8 mouse cellular contexts compared by ENCODE assay signal in genomic region chr6:131367101-131367500, GRCm38 (mm10). TPM values are rescaled to one million over a fixed set of nuclear protein-coding genes. Genes with fewer than 3 reads are reported as not detected.
A peak's percentile ranks its signal among the peaks of the same experiment; 100 is the strongest.
DNase-seq lines count a peak whose midpoint lies in the region; ATAC-seq and TF ChIP-seq lines count a peak whose summit lies in the region.

No protein-coding gene starts in this region.

- no peak for DNase-seq in gastrocnemius, adult 2 months
- no peak for DNase-seq in gastrocnemius, postnatal 36 days
- DNase-seq in right cerebral cortex, adult 2 months (ENCODE audit: low spot score in 2 of 2): peak; percentile 23 to 31
- no peak for DNase-seq in right cerebral cortex, postnatal 14 days
- DNase-seq in cerebellum, postnatal 14 days: peak; percentile 44 to 48
- DNase-seq in gastrocnemius, postnatal 10 days: no peak

- peaks cover 39% of the 10 kb centered on the region for H3K36me3 ChIP-seq in kidney, embryonic 16.5 days (ENCODE audit: insufficient read depth, low read length)
- H3K36me3 ChIP-seq in neural tube, embryonic 15.5 days: peaks cover 51% of the 10 kb centered on the region

- no peak overlapping the region for H3K4me2 ChIP-seq in kidney, embryonic 16.5 days (replicated peaks; ENCODE audit: low read depth, low read length)
- H3K4me2 ChIP-seq in neural tube, embryonic 15.5 days: no peak overlapping the region

- no peak overlapping the region for H3K27ac ChIP-seq in gastrocnemius, adult 2 months
- no peak overlapping the region for H3K27ac ChIP-seq in kidney, embryonic 16.5 days (ENCODE audit: low read length)
- no peak overlapping the region for H3K27ac ChIP-seq in neural tube, embryonic 15.5 days (replicated peaks)

- peak; percentile 46; the same call in 1 of the 2 replicates for ATAC-seq in kidney, embryonic 16.5 days (ENCODE audit: low FRiP score, low TSS enrichment)
- ATAC-seq in neural tube, embryonic 15.5 days (ENCODE audit: low FRiP score): peak; percentile 75; the same call in 1 of the 2 replicates

- intact Hi-C loops in gastrocnemius, adult 2 months (cut with DNase I): no loop called here
- intact Hi-C loops in gastrocnemius, postnatal 36 days (cut with DNase I): loop anchor here (2.0 kb wide), 1 partner anchor 56 kb away; no protein-coding TSS in a partner anchor

- no peaks in the 10 kb centered on the region for H3K27me3 ChIP-seq in kidney, embryonic 16.5 days (ENCODE audit: insufficient read depth, low read length)
- no peaks in the 10 kb centered on the region for H3K27me3 ChIP-seq in neural tube, embryonic 15.5 days (replicated peaks)

- no peaks in the 10 kb centered on the region for H3K9me3 ChIP-seq in kidney, embryonic 16.5 days (ENCODE audit: low read length)
- no peaks in the 10 kb centered on the region for H3K9me3 ChIP-seq in neural tube, embryonic 15.5 days (replicated peaks)

- H3K4me1 ChIP-seq in kidney, embryonic 16.5 days (ENCODE audit: insufficient read depth, low read length): peaks cover 9% of the 10 kb centered on the region
- no peaks in the 10 kb centered on the region for H3K4me1 ChIP-seq in neural tube, embryonic 15.5 days

- no peak overlapping the region for H3K9ac ChIP-seq in kidney, embryonic 16.5 days (replicated peaks; ENCODE audit: low read length)
- no peak overlapping the region for H3K9ac ChIP-seq in neural tube, embryonic 15.5 days (replicated peaks)

- 43% methylated on average over 4 of the region's 4 CpGs for WGBS in kidney, embryonic 16.5 days
- 45% methylated on average over 4 of the region's 4 CpGs for WGBS in neural tube, embryonic 15.5 days

- peak; percentile 69 for TF ChIP-seq CTCF in gastrocnemius, adult 2 months (IDR thresholded peaks at IDR 0.05)

- no peak overlapping the region for H3K4me3 ChIP-seq in gastrocnemius, adult 2 months
- no peak overlapping the region for H3K4me3 ChIP-seq in kidney, embryonic 16.5 days (ENCODE audit: low read length)
- no peak overlapping the region for H3K4me3 ChIP-seq in neural tube, embryonic 15.5 days (replicated peaks)

RNA-seq across cellular contexts. Expression of gene Styk1, which starts 13.7 kb away (rescaled TPM):
- 1 to 10 TPM; 1.1 TPM for total RNA-seq in gastrocnemius, adult 2 months (2021)
- 1 to 10 TPM in 1 of 2 experiments, under 1 TPM in 1; 0.59 to 1.4 TPM for total RNA-seq in gastrocnemius, postnatal 36 days (2021)
- 3.5 and 4.4 TPM in 2 replicates for polyA plus RNA-seq in kidney, embryonic 16.5 days (2015; fragmentation: Nextera tagmentation; extraction: Ambion mirVana)
- 4.2 and 5.4 TPM in 2 replicates for polyA plus RNA-seq in neural tube, embryonic 15.5 days (2015; fragmentation: Nextera tagmentation; extraction: Ambion mirVana)
- total RNA-seq in gastrocnemius, postnatal 10 days (2021): under 1 TPM; 0.88 to 0.94 TPM

RNA-seq across cellular contexts. Expression of gene Ybx3, which starts 21.2 kb away (rescaled TPM):
- 1,000 to 10,000 TPM; 1,637 to 2,309 TPM for total RNA-seq in gastrocnemius, adult 2 months (2021)
- 1,000 to 10,000 TPM; 1,485 to 1,638 TPM for total RNA-seq in gastrocnemius, postnatal 36 days (2021)
- 32.2 and 35.9 TPM in 2 replicates for polyA plus RNA-seq in kidney, embryonic 16.5 days (2015; fragmentation: Nextera tagmentation; extraction: Ambion mirVana)
- polyA plus RNA-seq in neural tube, embryonic 15.5 days (2015; fragmentation: Nextera tagmentation; extraction: Ambion mirVana): 23.2 and 25.8 TPM in 2 replicates
- 100 to 1,000 TPM; 642 to 665 TPM for total RNA-seq in gastrocnemius, postnatal 10 days (2021)

Comparison
In these comparisons a context has a peak if more than half of its experiments do, and no peak if none do; other contexts are left out.
1. DNase-seq: peak in right cerebral cortex, adult 2 months (2 of 2) and cerebellum, postnatal 14 days (2 of 2); none in gastrocnemius, adult 2 months (single experiment), gastrocnemius, postnatal 36 days (0 of 2), right cerebral cortex, postnatal 14 days (single experiment) and gastrocnemius, postnatal 10 days (single experiment).